Mouse (Mus musculus) forebrain, embryonic 12.5 days (tissue): ENCODE measurements around the gene Arid5b. TPM values are rescaled to one million over a fixed set of nuclear protein-coding genes. Genes with fewer than 3 reads are reported as not detected.

Experiments used
- ATAC-seq: fragments of 200-750 bp; cut with Nextera tagmentation; 2 replicates; pipeline ENCODE4 v1.8.0; 2017; ENCODE audit warnings: moderate TSS enrichment; ENCODE audit not compliant: low FRiP score
- H3K27ac ChIP-seq: fragments of 300-500 bp; sonication (generic); 2 replicates; pipeline ENCODE4 v1.5.1; 2016; ENCODE audit warnings: mild to moderate bottlenecking
- H3K27me3 ChIP-seq: fragments of 300-500 bp; sonication (generic); 2 replicates; pipeline ENCODE4 v1.6.1; 2016; ENCODE audit warnings: mild to moderate bottlenecking
- H3K36me3 ChIP-seq: fragments of 300-500 bp; sonication (generic); replicated peaks from 2 replicates; pipeline ENCODE4 v1.6.1; 2016; ENCODE audit warnings: mild to moderate bottlenecking
- H3K4me1 ChIP-seq: fragments of 300-500 bp; sonication (generic); 2 replicates; pipeline ENCODE4 v1.6.1; 2016
- H3K4me2 ChIP-seq: fragments of 300-500 bp; sonication (generic); 2 replicates; pipeline ENCODE4 v1.6.1; 2016; ENCODE audit warnings: mild to moderate bottlenecking, moderate library complexity
- H3K4me3 ChIP-seq: fragments of 300-500 bp; sonication (generic); replicated peaks from 2 replicates; pipeline ENCODE4 v1.5.1; 2016; ENCODE audit warnings: mild to moderate bottlenecking
- H3K9ac ChIP-seq: fragments of 300-500 bp; sonication (generic); 2 replicates; pipeline ENCODE4 v1.6.1; 2016; ENCODE audit warnings: mild to moderate bottlenecking
- H3K9me3 ChIP-seq: fragments of 300-500 bp; sonication (generic); 2 replicates; pipeline ENCODE4 v1.6.1; 2016
- WGBS: fragments of 180-500 bp; shearing (Covaris S2); methylation state at CpG from one replicate; pipeline ENCODE4 v1.1.7; 2016; 5-methylcytosine and 5-hydroxymethylcytosine counted together
- polyA plus RNA-seq: library from polyadenylated mRNA; unstranded; fragments of >200 nt; fragmentation: Nextera tagmentation; extraction: Ambion mirVana; gene quantifications from 2 replicates; pipeline ENCODE4 v1.2.1, GENCODE M21; 2016

The Arid5b gene
- polyA plus RNA-seq, 1 experiment from 2014 or later = 17.1 TPM

- Histone ChIP-seq H3K4me3 (no peak overlapping the region), H3K4me2 (no peak overlapping the region), H3K36me3 (peaks cover 3% of the 10 kb centered on the region), H3K9ac (no peak overlapping the region), H3K27me3 (no peaks in the 10 kb centered on the region), H3K27ac (no peak overlapping the region), H3K9me3 (peaks cover 6% of the 10 kb centered on the region; the same call in 1 of the 2 replicates), H3K4me1 (no peaks in the 10 kb centered on the region)
- ATAC-seq = no peak
- WGBS = 89% methylated on average over 9 of the region's 9 CpGs
Measured at GRCm38 (mm10) chr10:68219327-68219726, 59.2 kb downstream of the Arid5b start.

GRCm38 (mm10) chr10:68218678-68219077 is 59.9 kb downstream of the Arid5b start:
- no peaks in the 10 kb centered on the region for H3K4me1 ChIP-seq
- peaks cover 6% of the 10 kb centered on the region; the same call in 1 of the 2 replicates for H3K9me3 ChIP-seq
- 87% methylated on average over 4 of the region's 4 CpGs for WGBS
- no peaks in the 10 kb centered on the region for H3K27me3 ChIP-seq
- no peak for ATAC-seq
- peaks cover 3% of the 10 kb centered on the region for H3K36me3 ChIP-seq
- no peak overlapping the region for H3K4me2 ChIP-seq
- no peak overlapping the region for H3K9ac ChIP-seq
- H3K27ac ChIP-seq = no peak overlapping the region
- H3K4me3 ChIP-seq = no peak overlapping the region

- ATAC-seq = no peak
- no peaks in the 10 kb centered on the region for H3K27me3 ChIP-seq
- H3K9ac ChIP-seq = no peak overlapping the region
- peaks cover 6% of the 10 kb centered on the region; the same call in 1 of the 2 replicates for H3K9me3 ChIP-seq
- H3K4me3 ChIP-seq = no peak overlapping the region
- peaks cover 3% of the 10 kb centered on the region for H3K36me3 ChIP-seq
- no peak overlapping the region for H3K4me2 ChIP-seq
- peaks cover 20% of the 10 kb centered on the region for H3K4me1 ChIP-seq
- WGBS = 94% methylated on average over 9 of the region's 9 CpGs
- no peak overlapping the region for H3K27ac ChIP-seq
Measured at GRCm38 (mm10) chr10:68214809-68215468, 63.6 kb downstream of the Arid5b start.

GRCm38 (mm10) chr10:68212061-68212915 is 66.3 kb downstream of the Arid5b start:
- H3K4me1 ChIP-seq = peaks cover 35% of the 10 kb centered on the region
- no peak overlapping the region for H3K9ac ChIP-seq
- WGBS = 28% methylated on average over 10 of the region's 10 CpGs
- no peak for ATAC-seq
- H3K27ac ChIP-seq = 0 out of 2 replicates have a peak overlapping the region, but pooled peaks have one; percentile 19
- H3K36me3 ChIP-seq = peaks cover 3% of the 10 kb centered on the region
- H3K4me2 ChIP-seq = no peak overlapping the region
- peaks cover 4% of the 10 kb centered on the region; the same call in 1 of the 2 replicates for H3K9me3 ChIP-seq
- no peaks in the 10 kb centered on the region for H3K27me3 ChIP-seq
- no peak overlapping the region for H3K4me3 ChIP-seq

GRCm38 (mm10) chr10:68211514-68211913 is 67.0 kb downstream of the Arid5b start:
- Histone ChIP-seq H3K4me2 (no peak overlapping the region), H3K27me3 (no peaks in the 10 kb centered on the region), H3K9ac (no peak overlapping the region), H3K27ac (no peak overlapping the region), H3K4me3 (no peak overlapping the region), H3K36me3 (peaks cover 3% of the 10 kb centered on the region), H3K4me1 (peaks cover 35% of the 10 kb centered on the region), H3K9me3 (no peaks in the 10 kb centered on the region)
- no peak for ATAC-seq
- WGBS = 62% methylated on average over 2 of the region's 2 CpGs

GRCm38 (mm10) chr10:68210025-68210642 is 68.4 kb downstream of the Arid5b start:
- H3K27me3 ChIP-seq = no peaks in the 10 kb centered on the region
- WGBS = 84% methylated on average over 12 of the region's 12 CpGs
- H3K4me1 ChIP-seq = peaks cover 35% of the 10 kb centered on the region
- H3K27ac ChIP-seq = no peak overlapping the region
- ATAC-seq = no peak
- no peaks in the 10 kb centered on the region for H3K9me3 ChIP-seq
- no peak overlapping the region for H3K4me3 ChIP-seq
- no peak overlapping the region for H3K9ac ChIP-seq
- no peaks in the 10 kb centered on the region for H3K36me3 ChIP-seq
- H3K4me2 ChIP-seq = no peak overlapping the region

GRCm38 (mm10) chr10:68208670-68209065 is 69.9 kb downstream of the Arid5b start:
- H3K27ac ChIP-seq = no peak overlapping the region
- no peaks in the 10 kb centered on the region for H3K27me3 ChIP-seq
- peaks cover 35% of the 10 kb centered on the region for H3K4me1 ChIP-seq
- 65% methylated on average over 5 of the region's 5 CpGs for WGBS
- H3K9me3 ChIP-seq = no peaks in the 10 kb centered on the region
- H3K36me3 ChIP-seq = no peaks in the 10 kb centered on the region
- H3K9ac ChIP-seq = no peak overlapping the region
- H3K4me3 ChIP-seq = no peak overlapping the region
- 0 out of 2 replicates have a peak, but pooled peaks have one; percentile 30 for ATAC-seq
- no peak overlapping the region for H3K4me2 ChIP-seq

- H3K4me3 ChIP-seq = no peak overlapping the region
- H3K4me1 ChIP-seq = peaks cover 35% of the 10 kb centered on the region
- H3K4me2 ChIP-seq = peak overlapping the region; percentile 26; the same call in 1 of the 2 replicates
- no peaks in the 10 kb centered on the region for H3K27me3 ChIP-seq
- peak; percentile 81 for ATAC-seq
- H3K36me3 ChIP-seq = no peaks in the 10 kb centered on the region
- H3K9ac ChIP-seq = no peak overlapping the region
- 28% methylated on average over 20 of the region's 20 CpGs for WGBS
- no peak overlapping the region for H3K27ac ChIP-seq
- H3K9me3 ChIP-seq = no peaks in the 10 kb centered on the region
Measured at GRCm38 (mm10) chr10:68207803-68208669, 70.5 kb downstream of the Arid5b start.

- no peak for ATAC-seq
- 86% methylated on average over 6 of the region's 6 CpGs for WGBS
Measured at GRCm38 (mm10) chr10:68204391-68204790, 74.1 kb downstream of the Arid5b start.

GRCm38 (mm10) chr10:68203860-68204259 is 74.7 kb downstream of the Arid5b start:
- H3K4me1 ChIP-seq = peaks cover 10% of the 10 kb centered on the region
- no peak overlapping the region for H3K9ac ChIP-seq
- H3K4me2 ChIP-seq = no peak overlapping the region
- no peaks in the 10 kb centered on the region for H3K27me3 ChIP-seq
- no peaks in the 10 kb centered on the region for H3K9me3 ChIP-seq
- 0 out of 2 replicates have a peak, but pooled peaks cover 3% of the 10 kb centered on the region for H3K36me3 ChIP-seq
- 96% methylated on average over 7 of the region's 7 CpGs for WGBS
- H3K4me3 ChIP-seq = no peak overlapping the region
- no peak for ATAC-seq
- H3K27ac ChIP-seq = no peak overlapping the region

More at GRCm38 (mm10) chr10:68204391-68204790, 74.1 kb downstream of the Arid5b start:
- no peaks in the 10 kb centered on the region for H3K27me3 ChIP-seq
- peaks cover 15% of the 10 kb centered on the region for H3K4me1 ChIP-seq
- H3K9me3 ChIP-seq = no peaks in the 10 kb centered on the region
- H3K9ac ChIP-seq = no peak overlapping the region
- H3K4me3 ChIP-seq = no peak overlapping the region
- 0 out of 2 replicates have a peak, but pooled peaks cover 3% of the 10 kb centered on the region for H3K36me3 ChIP-seq
- no peak overlapping the region for H3K4me2 ChIP-seq
- no peak overlapping the region for H3K27ac ChIP-seq

GRCm38 (mm10) chr10:68203322-68203721 is 75.2 kb downstream of the Arid5b start:
- 82% methylated on average over 11 of the region's 11 CpGs for WGBS
- ATAC-seq = no peak
- no peak overlapping the region for H3K4me2 ChIP-seq

More at GRCm38 (mm10) chr10:68203322-68203721, 75.2 kb downstream of the Arid5b start:
- Histone ChIP-seq H3K27me3 (no peaks in the 10 kb centered on the region), H3K4me1 (peaks cover 6% of the 10 kb centered on the region), H3K9me3 (no peaks in the 10 kb centered on the region), H3K4me3 (no peak overlapping the region), H3K36me3 (0 out of 2 replicates have a peak, but pooled peaks cover 3% of the 10 kb centered on the region), H3K9ac (no peak overlapping the region), H3K27ac (no peak overlapping the region)
